Mouse (Mus musculus) thymus, postnatal 25 days (tissue): Measurements from ENCODE around the gene Glis3.
A peak's percentile ranks its signal among the peaks of the same experiment; 100 is the strongest.

Experiments
- DNase-seq: peaks from one replicate; pipeline ENCODE4 v3.0.0; 2022

Gene Glis3

DNA sequence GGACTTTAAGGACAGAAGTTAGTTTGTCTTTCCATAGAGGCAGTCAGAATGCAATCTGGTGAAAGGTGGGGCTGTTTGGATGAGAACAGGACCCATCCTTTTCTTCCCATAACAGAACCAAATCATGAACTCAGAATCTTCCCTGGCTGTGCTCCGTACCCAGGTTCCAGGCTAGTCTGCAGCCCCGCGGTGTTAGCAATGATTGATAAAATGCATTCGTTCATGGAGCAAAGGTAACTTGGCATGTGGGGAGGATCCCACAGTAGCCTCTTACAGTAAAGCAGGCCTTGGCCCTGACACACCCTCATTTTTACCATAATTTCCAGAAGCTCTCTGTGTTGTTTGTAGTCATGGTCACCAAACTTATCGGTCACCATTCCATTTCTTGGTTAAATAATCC is 152.4 kb downstream of the Glis3 start:
- no peak for DNase-seq

DNA sequence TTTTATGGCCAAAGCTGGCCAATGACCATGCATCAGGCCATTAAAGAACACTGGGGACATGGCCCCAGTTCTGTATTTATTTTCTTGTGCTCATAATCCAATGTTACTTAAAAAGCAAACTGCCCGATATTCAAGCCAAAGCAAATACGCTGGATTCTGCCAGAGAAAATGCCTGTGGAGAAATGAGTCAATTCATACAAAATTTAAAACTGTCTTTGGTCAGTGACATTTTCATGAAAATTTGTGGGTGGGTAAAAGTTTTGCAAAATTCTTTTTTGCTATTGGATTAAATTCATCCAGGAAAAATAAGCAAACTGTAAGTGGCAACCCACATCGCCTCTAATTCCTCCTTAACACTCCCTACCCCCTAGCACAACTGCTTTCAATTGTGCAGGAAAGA is 154.5 kb downstream of the Glis3 start:
- DNase-seq = no peak

DNA sequence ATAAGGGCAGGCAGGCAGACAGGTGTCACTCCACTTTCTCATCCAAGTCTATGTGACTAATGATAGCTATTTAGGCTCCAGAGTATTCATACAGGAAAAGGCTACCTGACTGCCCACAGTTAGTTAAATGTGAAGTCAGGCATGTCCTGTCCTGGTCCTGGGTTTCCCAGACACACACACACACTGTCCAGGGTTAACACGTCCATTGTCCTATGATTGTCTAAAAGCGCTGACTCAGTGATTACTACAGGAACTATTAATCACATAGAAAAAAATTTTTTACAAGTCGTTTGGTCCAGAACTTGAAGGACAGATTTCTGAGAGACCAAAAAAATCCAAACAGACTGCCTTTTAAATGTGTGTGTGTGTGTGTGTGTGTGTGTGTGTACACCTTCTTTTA is 157.6 kb downstream of the Glis3 start:
- DNase-seq = no peak

DNA sequence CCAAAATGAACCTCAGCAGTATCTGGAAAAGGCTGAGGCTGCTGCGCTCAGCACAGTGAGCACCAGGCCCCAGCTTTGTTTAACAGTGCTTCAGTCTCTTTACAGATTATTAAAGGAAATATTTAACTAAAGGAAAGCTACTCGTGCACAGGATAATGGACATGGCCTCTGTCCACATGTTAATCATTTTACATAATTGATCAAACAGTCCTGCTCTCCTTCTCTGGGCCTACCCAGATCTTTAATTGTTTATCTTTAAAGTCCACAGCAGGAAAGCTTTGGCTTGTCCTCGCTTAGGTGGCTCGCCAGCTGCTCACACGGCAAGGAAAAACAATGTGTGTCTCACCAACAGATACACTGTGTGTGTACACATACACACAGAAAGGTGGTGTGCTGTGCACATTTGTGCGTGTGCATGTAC is 159.1 kb downstream of the Glis3 start:
- no peak for DNase-seq

DNA sequence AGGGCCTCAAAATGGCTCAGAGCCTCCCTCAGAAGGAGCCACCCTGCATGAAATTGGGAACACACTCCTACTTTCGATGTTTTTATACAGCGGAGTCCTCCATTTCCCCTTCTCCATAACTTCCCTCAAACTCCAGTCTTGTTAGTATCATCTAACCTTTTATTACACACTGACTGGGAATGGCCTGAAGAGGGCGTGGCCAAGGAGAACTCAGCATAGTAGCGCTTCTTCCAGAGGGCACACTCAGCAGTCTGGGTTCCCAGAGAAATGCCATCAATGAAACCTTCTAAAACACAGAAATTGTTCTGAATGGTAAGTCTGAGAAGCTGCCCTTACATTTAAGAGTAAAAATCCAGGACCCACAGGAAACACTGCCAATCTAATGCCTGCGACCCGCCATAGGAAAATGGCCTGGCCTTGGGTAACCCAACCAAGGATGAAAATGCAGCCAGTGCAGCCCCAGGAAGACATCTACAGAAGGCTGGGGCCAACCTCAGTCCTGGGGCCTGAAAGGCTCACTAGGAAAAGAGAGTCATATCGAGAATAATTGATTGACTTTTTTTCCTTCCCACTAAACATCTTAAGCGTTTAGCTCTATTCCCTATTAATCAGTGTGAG is 159.6 kb downstream of the Glis3 start:
- DNase-seq = no peak

DNA sequence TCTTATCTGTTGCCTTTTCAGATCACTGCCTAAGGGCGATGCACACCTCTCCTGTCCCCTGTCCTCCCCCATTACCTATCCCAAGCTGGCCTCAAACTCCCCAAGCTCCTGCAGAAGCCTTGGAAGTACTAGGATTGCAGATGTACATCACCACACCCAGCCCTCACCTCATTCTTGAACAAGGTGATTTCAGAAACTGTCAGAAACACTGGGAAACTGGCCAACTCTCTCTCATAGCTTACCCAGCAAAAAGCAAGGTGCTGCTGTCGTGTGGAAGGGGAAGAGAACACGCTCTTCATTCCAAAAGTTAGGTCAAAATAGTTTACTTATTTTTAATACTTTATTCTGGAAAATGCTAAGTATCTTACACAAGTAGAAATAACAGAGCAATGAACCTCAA is 160.6 kb downstream of the Glis3 start:
- no peak for DNase-seq

DNA sequence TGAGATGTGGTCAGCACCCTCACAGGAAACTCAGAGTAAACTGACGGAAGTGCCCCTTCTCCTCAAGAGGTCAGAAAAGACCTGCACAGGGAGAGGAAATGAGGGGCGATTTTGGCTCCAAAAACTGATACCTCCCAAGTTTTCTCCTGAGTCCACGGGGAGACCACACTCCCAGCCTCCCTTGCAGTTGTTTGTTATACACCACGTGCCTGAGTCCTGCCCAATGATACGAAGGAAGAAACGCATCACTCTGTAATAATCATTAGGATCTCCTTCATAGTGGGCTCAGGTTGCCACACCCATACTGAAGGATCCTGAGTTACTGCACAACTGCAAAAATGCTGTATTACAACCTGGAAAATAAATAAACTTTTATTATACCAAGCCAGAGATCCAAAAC is 161.0 kb downstream of the Glis3 start:
- DNase-seq = no peak

DNA sequence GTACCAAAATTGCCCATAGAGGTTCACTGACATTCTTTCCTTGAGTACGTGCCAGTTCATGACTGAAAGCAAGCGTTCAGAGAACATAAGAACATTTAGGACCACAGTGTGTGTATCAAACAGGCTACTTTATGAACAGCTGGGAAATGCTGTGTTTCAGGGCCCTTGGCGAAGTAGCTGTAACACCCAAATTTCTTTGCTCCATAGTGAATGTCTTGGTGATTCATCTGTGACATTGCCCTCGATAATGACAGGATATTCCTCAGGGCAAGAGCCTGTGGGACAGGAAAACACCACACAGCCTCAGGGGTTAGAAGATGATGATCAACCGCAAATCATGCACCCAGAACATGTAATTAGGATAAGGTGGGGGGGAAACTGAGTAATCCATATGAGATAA is 161.6 kb downstream of the Glis3 start:
- no peak for DNase-seq

DNA sequence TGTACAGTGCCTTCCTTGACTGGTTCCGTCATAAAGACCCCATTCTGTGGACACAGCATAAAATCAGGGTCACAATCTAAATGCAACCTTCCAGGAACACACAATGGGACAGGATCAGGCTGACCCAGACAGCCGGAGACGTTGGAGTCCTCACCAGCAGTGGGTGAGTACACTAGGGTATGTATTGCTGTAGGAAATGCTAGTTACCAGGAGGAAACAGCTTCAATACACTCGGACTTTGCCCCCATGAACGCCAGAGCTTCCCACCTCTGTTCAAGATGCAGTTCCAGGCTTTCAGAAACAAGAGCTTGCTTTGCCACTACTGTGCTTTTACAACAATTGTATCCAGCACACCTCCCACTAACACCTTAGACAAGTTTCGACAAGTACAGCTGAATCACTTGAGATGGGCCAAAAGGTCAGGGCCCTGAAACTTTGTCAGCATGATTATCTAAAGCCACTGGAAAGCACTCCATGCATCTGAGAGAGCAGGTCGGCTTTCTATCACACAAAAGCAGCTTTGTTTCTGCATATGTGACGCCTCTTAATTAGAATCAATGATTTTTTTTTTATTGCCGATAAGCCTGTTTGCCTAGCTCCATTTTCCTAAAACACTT is 162.3 kb downstream of the Glis3 start:
- no peak for DNase-seq

DNA sequence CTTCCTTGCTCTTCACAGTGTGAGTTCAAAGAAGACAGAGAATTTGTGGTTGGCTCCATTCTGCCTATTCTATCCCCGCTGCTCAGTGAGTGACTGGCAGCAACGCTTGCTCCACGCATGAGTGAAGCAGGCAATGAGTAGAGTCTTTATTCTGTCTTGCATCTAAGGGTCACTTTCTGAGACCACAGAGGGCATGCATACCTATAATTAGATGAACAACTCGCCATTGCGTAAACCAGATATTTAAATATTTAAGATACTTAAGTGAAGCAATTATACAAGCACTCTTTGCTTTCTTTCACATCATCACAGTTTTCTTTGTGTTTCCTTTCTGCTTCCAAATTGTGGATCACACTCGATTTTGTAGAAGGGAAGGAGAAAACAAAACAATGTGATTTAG is 163.4 kb downstream of the Glis3 start:
- no peak for DNase-seq

DNA sequence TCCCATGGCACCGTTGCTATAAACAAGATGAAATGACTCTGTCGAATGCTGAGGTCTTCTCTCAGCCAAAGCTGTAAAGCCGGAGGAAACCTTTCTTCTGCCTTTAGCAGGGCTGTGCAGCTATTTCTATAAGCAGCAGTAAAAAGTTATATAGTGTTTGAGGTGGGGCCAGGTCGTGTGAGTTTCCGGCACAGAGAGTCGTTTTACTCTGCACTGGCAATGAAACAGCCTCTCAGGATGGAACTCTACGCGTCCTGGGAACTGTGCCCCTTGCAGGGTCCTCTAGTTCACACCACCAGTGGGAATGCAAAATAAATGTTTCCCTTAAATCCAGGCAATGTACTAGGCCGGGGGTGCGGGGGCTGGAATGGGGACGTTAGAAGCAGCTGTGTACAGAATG is 167.4 kb downstream of the Glis3 start:
- DNase-seq = no peak

DNA sequence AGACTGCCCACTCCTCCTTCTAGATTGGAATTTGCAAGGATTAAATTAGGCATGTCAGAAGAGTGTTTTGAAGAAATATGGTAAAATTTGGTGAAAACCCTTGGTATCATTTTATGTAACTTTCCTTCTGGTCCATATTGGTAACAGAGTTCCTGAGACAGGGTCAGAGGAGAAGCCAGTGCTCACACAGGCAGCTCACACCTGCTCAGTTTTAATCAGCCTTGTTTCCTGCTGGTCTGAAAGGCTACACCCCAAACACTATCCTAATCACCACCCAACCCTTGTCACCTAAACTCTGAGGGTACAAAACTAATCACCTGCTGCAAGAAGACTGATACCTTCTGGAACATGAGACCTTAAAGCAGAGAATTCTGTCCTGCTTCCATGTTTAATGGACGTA is 168.0 kb downstream of the Glis3 start:
- DNase-seq = no peak

DNA sequence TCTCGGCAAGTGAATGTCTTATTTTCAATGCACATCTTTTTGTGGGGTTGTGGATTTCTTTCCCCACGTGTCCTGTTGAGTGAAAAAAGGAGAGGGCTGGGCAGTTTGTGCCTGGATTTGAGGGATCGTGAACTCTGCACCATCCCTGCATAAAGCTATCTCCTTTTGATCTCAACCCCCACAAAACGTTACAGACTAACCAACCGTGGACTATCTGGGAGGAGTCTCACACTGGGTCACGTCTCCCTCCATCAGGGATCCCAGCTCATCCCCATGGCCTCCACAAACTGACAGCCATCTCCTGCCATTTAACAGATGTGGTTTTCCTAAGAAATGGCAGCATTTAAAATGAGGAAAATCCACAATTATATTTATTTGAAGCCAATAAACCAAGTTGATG is 174.5 kb downstream of the Glis3 start:
- no peak for DNase-seq

DNA sequence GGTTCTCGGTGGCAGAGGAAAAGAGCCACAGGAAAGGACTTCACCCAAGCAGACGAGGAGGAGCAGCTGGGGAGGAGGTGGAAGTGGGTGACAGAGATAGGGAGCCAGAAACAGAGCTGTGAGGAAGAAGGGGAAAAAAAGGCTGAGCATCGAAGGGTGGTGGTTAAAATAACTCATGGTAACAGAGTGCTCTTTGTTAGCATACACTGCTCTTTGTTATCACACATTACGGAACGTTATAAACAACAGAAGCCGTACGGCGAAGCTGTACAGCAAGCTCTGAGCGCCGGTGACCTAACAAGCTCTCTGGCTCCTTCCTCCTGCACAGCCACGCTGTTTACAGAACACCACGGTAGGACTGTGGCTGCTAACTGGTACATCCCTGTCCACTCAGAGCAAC is 176.9 kb downstream of the Glis3 start:
- DNase-seq = no peak

DNA sequence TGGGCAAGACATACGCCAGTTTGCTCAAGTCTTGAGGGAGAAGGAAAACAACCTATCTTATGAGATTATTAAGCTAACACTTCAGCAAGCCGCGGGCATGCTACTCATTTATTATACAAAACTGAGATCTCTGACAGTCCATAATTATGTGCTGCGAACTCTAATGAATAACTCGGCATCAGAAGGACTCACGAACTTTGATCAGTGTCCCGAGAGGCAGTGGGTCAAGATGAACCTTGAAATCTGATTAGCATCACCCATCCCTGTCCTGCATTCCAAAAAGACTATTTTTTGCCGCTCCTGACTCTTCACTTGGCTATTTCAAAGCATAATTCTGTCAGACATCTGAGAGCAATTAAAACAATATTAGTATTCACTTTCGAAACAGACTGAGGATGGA is 178.9 kb downstream of the Glis3 start:
- no peak for DNase-seq

DNA sequence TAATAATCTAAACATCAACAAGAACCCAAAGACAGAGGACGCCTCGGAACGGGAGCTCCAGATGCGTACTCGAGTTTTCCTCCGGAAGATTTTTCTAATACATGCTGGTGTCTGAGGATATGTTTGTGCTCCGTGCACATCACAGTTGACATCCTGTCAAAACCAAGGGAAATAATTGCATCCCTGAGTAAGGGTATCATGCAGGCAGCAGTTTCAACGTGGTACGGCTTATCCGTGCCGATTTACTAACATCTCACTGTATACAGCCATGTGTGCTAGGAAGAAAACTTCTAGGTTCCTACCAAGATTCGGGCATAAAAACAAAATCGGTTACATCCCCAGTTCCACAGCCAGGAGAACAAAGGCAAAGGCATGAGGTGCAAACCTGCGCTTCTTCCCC is 179.4 kb downstream of the Glis3 start:
- no peak for DNase-seq

DNA sequence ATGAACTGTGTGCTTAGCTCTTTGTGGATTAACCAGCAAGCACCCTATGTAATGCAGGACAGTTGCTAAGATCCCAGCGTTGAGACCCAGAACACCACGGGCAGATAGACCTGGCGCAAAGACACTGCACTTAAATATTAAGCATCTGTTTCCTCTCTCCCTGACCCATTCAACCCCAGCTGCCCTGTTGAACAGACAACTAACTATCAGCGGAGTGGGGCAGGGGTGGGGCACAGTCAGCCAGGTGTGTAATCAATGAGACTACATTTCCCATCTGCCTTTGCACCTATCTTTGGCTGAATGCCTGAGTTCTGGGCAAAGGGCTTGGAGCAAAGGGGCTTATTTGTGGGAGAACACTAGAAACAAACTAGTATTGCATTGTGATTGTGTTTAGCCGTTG is 180.1 kb downstream of the Glis3 start:
- DNase-seq = no peak

DNA sequence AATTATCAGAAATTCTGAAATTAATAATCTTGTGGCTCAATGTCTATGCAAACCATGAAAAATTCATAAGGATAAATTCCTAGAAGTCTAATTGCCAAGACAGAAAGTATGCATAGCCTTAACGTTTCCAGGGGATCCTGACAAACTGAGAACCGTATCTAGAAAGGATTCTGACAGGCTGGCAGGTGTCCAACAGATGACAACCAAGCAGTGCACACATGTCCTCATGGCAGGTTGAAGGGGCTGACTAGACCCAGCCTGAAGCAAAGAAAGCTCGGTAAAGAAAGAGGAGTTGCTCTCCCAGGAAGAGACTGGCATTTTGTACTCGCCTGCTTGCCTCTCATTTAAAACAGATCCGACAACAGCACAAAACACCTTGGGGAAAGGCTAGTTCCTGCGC is 184.0 kb downstream of the Glis3 start:
- no peak for DNase-seq

DNA sequence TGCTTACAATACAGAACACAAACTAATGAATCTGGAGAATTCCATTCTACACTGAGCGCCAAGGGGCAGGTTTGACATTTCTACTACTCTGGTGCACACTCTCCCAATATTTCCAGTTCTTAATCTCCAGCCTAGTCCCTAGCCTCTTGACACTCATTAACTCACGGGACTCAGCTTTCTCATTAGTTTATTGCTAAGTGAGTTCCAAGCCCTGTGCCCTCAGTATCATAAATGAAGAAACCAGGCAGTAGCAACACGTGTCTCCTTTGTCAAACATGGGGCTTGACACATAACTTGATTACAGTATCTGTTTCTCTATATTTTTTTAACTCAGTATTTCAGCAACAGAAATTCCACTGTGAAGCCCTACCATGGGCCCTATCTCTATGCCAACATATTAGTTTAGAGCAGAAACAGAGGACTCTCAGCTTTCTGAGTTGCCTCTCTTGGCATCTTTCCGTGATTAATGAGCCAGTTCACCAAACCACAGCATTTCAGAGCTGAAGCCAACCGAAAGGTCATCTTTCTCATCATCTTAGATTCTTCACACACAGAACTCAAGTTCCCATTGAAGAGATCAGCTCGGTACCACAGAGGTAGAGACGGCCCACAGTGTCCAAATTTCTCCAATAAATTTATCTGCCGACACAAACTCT is 186.1 kb downstream of the Glis3 start:
- DNase-seq = no peak

DNA sequence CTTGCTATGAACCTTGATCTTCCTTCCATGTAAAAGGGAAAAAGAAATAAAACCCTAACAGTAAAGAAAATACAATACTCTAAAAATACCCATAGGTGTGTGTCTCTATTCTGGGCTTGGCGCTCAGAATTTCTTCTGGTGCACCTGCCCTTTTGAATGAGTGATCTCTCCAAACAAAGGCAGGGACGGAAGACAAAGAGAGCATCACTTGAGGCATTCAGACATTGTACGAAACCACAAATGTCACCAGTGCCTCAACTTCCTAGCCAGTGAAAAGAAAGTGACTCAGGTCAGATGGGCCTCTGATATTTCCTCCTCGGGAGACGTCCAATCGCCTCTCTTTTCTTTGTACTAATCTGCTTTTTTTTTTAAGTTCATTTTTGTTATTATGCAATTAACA is 201.8 kb downstream of the Glis3 start:
- DNase-seq = peak; percentile 1

DNA sequence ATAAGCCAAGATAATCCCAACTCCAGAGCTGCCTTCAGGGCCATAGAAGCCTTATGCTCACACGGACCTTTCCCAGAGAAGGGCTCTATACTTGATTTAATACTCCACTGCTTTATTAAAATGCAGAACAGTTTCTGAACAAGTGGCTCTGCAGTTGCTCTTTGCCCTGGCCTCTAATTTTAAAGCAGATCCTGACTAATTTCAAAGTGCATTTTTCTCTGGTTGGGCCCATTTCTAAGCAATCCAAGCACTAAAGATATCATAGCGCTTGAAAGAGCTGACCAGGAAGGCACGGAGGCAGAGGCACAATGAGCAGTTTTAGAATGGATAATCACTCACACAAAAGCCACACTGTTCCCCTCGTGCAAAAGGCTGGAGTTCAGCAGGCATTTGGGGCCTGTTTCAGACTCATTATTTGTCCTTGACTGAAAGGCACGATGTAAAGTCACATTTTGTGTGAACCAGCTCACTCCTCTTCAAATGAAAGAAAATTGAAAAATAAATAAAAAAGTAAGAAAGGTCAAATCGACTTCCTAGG is 202.5 kb downstream of the Glis3 start:
- DNase-seq = no peak

DNA sequence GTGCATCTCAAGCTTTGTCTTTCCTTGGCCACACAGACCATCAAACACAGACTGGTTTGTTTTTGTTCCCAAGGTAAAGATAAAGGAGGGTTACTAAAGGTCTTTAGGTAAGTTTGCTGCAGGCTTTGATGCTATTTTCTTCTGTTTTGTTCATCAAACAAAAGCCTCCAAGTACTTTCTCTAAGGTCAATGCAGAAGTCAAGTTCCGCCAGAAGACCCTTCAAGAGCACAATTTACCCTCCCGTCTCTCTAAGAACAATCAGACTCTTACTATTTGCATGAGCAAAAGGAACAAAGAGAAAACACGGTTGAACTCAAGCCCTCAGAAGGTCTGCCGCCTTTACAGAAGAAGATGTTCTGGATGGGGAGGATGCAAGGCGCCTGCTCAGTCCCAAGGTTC is 206.3 kb downstream of the Glis3 start:
- no peak for DNase-seq

DNA sequence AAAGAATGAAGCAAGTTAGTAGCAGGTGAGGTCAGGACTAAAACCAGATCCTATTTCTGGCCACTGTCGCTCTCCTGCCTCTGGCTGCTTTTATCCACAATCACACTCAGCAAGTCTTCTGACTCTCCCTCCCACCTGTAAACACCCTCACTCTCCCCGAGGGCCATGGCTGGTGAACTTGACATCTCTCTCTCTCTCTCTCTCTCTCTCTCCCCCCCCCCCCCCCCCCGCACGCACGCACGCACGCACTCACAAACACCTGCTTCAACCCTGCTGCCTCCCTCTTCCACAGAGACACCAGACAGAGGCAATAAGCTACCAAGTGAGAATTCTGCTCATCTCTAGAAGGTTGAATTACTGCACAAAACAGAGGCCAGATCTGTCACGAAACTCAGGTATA is 208.7 kb downstream of the Glis3 start:
- no peak for DNase-seq

DNA sequence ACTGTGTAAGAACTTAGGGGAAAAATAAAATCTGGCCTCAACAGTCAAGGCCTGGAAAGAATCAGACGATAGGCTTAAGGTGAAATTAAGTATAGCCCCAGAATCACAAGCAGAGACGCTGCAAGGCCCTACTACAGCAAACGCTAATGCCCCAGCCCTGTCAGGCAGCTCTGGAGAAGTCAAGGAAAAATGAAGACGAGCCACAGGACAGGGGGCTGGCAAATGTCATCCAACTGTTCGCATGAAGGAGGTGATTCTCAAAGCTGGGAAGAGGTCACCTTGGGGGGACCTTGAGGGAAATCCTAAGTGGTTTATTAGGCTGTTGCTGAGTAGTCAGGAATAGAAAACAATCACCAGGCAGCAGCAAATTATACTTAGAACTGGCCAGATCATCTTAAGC is 214.1 kb downstream of the Glis3 start:
- no peak for DNase-seq

DNA sequence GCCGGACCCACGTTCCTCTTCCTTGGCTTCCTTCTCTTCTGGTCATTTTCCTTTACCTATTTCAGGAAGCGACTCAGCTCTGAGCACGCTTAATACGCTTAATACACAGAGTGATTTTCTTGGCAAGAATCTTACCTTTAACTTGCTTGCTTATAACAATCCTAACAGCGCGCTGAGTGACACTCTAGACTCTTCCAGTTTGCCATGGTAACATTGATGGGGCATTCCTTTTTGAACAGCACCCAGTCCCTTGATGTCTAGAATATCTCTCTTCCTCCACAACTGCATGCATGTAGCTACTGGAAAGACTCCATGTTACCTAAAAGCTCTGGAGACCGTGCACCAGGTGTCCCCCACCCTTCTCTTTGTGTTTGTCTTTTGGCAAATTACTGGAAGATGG is 225.5 kb downstream of the Glis3 start:
- no peak for DNase-seq
